9 mouse cellular contexts compared by ENCODE assay signal in the genomic region with DNA sequence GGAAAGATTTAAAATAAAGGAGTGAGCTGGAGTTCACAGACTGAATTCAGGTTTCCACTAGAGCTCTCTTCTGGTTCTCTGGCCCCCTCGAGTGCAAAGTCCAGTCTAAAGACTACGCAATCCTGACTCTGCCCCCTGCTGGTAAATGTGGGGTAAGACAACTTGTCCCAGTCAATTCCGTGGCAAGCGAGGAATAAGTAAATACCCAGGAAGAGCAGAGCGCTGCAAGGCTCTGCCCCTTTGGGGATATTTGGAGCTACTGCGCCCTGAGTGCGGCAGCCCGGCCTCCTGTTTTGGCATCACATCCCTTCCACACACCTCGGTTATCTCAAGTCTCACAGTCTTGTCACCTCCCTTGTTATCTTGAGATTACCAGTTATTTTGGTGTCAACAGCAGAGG. TPM values are rescaled to one million over a fixed set of nuclear protein-coding genes. Genes with fewer than 3 reads are reported as not detected.
DNase-seq lines count a peak whose midpoint lies in the region; ATAC-seq lines count a peak whose summit lies in the region.
"Had no signal": no experiment of that assay in that cellular context is flagged by ENCODE, and none has a peak within 500 bp of the region (broad histone marks: within the 10 kb centered on the region; RNA-seq: fewer than 3 reads in every experiment).

No protein-coding gene starts in this region.

- DNase-seq in forebrain, embryonic 14.5 days (ENCODE audit: low spot score): peak; percentile 76
- peak; percentile 15 for DNase-seq in thymus, postnatal 14 days
- DNase-seq in thymus, postnatal 25 days: no peak
- peak; percentile 23 for DNase-seq in lung, postnatal 10 days
- no peak for DNase-seq in layer of hippocampus, adult 9-10 months (ENCODE audit: low spot score)
- no peak for DNase-seq in gastrocnemius, postnatal 14 days

- ATAC-seq in forebrain, embryonic 14.5 days: no peak
- ATAC-seq in forebrain, embryonic 15.5 days (replicated peaks): no peak
- peak; percentile 73 for ATAC-seq in granulocyte monocyte progenitor cell, adult 5-6 weeks (replicated peaks; ENCODE audit: poor library complexity, severe bottlenecking)

- no peak overlapping the region for H3K4me2 ChIP-seq in forebrain, embryonic 14.5 days (ENCODE audit: low read length)
- H3K4me2 ChIP-seq in forebrain, embryonic 15.5 days (replicated peaks): no peak overlapping the region
- H3K4me2 ChIP-seq: limb, embryonic 15.5 days had no signal

- H3K4me1 ChIP-seq in forebrain, embryonic 14.5 days (ENCODE audit: control insufficient read depth, insufficient read depth, low read length): no peaks in the 10 kb centered on the region
- peaks cover 3% of the 10 kb centered on the region; the same call in 1 of the 2 replicates for H3K4me1 ChIP-seq in forebrain, embryonic 15.5 days

- H3K27me3 ChIP-seq in forebrain, embryonic 14.5 days (replicated peaks; ENCODE audit: control insufficient read depth, insufficient read depth, low read length): no peaks in the 10 kb centered on the region
- no peaks in the 10 kb centered on the region for H3K27me3 ChIP-seq in forebrain, embryonic 15.5 days

- H3K4me3 ChIP-seq in forebrain, embryonic 14.5 days (ENCODE audit: low read depth, low read length): no peak overlapping the region
- no peak overlapping the region for H3K4me3 ChIP-seq in forebrain, embryonic 15.5 days
- H3K4me3 ChIP-seq: limb, embryonic 15.5 days had no signal

- no peaks in the 10 kb centered on the region for H3K9me3 ChIP-seq in forebrain, embryonic 14.5 days (replicated peaks; ENCODE audit: control insufficient read depth, low read length)
- H3K9me3 ChIP-seq in forebrain, embryonic 15.5 days: no peaks in the 10 kb centered on the region
- H3K9me3 ChIP-seq: limb, embryonic 15.5 days had no signal

- intact Hi-C loops in gastrocnemius, postnatal 14 days (cut with DNase I; ENCODE audit: low total_unique reads): loop anchor here (10.0 kb wide), 1 partner anchor 159 kb away; no protein-coding TSS in a partner anchor

- H3K27ac ChIP-seq in forebrain, embryonic 14.5 days (ENCODE audit: low read depth, low read length): no peak overlapping the region
- no peak overlapping the region for H3K27ac ChIP-seq in forebrain, embryonic 15.5 days (replicated peaks)
- H3K27ac ChIP-seq: limb, embryonic 15.5 days had no signal

- WGBS in forebrain, embryonic 14.5 days: 5% methylated on average over 9 of the region's 9 CpGs
- 7% methylated on average over 9 of the region's 9 CpGs for WGBS in forebrain, embryonic 15.5 days

- no peaks in the 10 kb centered on the region for H3K36me3 ChIP-seq in forebrain, embryonic 14.5 days (ENCODE audit: control insufficient read depth, insufficient read depth, low read length)
- no peaks in the 10 kb centered on the region for H3K36me3 ChIP-seq in forebrain, embryonic 15.5 days
- H3K36me3 ChIP-seq: limb, embryonic 15.5 days had no signal

- no peak overlapping the region for H3K9ac ChIP-seq in forebrain, embryonic 14.5 days (ENCODE audit: low read length)
- H3K9ac ChIP-seq in forebrain, embryonic 15.5 days (replicated peaks): no peak overlapping the region
- H3K9ac ChIP-seq: limb, embryonic 15.5 days had no signal

RNA-seq across cellular contexts. Expression of gene Sln, which starts 24.6 kb away (rescaled TPM):
- 0.99 and 2.0 TPM in 2 replicates for polyA plus RNA-seq in forebrain, embryonic 14.5 days (2014; fragmentation: Nextera tagmentation; extraction: Ambion mirVana)
- 1.3 and 1.5 TPM in 2 replicates for polyA plus RNA-seq in forebrain, embryonic 15.5 days (2015; fragmentation: Nextera tagmentation; extraction: Ambion mirVana)
- total RNA-seq in granulocyte monocyte progenitor cell, adult 5-6 weeks (2014; fragmentation: Nextera tagmentation): not detected in 2 replicates
- not detected in 2 replicates for total RNA-seq in granulocyte monocyte progenitor cell, adult 5-6 weeks (2017)
- 10 to 100 TPM in 1 of 2 experiments, 1 to 10 TPM in 1; 2.7 to 16.8 TPM for total RNA-seq in gastrocnemius, postnatal 14 days (2021)

RNA-seq across cellular contexts. Expression of gene Slc35f2, which starts 54.0 kb away (rescaled TPM):
- 7.6 and 9.5 TPM in 2 replicates for polyA plus RNA-seq in forebrain, embryonic 14.5 days (2014; fragmentation: Nextera tagmentation; extraction: Ambion mirVana)
- 9.0 and 9.7 TPM in 2 replicates for polyA plus RNA-seq in forebrain, embryonic 15.5 days (2015; fragmentation: Nextera tagmentation; extraction: Ambion mirVana)
- total RNA-seq in granulocyte monocyte progenitor cell, adult 5-6 weeks (2014; fragmentation: Nextera tagmentation): 0.60 and 1.9 TPM in 2 replicates
- total RNA-seq in granulocyte monocyte progenitor cell, adult 5-6 weeks (2017): 0.88 and 1.2 TPM in 2 replicates
- not detected for total RNA-seq in gastrocnemius, postnatal 14 days (2021)

Comparison
In these comparisons a context has a peak if more than half of its experiments do, and no peak if none do; other contexts are left out.
1. DNase-seq: peak in forebrain, embryonic 14.5 days (single experiment), thymus, postnatal 14 days (single experiment) and lung, postnatal 10 days (single experiment); none in thymus, postnatal 25 days (single experiment), layer of hippocampus, adult 9-10 months (single experiment) and gastrocnemius, postnatal 14 days (single experiment).